Mouse (Mus musculus): ENCODE measurements around the gene Trip4. TPM values are rescaled to one million over a fixed set of nuclear protein-coding genes. Genes with fewer than 3 reads are reported as not detected.

Gene Trip4
- polyA plus RNA-seq, 1 experiment from 2014 or later = 31.0 TPM

DNA sequence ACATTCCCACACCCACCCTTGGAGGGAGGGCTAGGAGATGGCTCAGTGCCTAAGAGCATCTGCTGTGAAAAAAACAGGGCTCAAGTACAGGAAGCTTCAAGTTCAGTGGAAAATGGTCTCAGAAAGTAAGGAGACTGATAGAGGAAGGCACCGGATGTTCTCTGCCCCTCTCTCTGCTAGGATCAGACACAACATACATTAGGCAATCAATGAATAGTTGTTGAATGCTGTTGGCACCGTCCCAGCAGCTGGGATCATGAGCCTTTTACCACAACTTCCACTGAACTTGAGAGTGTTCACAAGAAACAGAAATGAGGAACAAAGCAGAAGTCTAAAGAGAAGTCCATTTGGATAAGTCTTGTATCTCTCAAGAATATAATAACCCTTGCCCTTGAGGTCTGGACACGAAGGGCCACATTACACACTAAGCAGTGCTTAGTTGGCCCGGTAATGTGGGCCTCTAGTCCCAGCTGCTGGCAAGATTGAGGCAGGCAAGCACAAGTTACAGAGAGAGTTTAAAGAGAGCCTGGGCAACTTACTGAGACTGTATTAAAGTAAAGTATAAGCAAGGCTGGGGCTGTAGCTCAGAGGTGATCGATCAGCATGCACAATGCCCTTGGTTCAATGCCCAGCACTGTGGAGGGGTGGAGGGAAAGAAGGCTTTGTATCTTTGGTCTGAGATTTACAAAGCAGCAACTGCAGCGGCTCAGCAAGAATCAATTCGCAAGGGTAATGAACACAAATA, 64.0 kb downstream of the Trip4 start:
- Histone ChIP-seq H3K9ac (replicated peaks; ENCODE audit: low read length) (no peak overlapping the region), H3K4me2 (replicated peaks; ENCODE audit: low read depth, low read length) (no peak overlapping the region), H3K4me1 (ENCODE audit: insufficient read depth, low read length) (peaks cover 28% of the 10 kb centered on the region), H3K27me3 (ENCODE audit: insufficient read depth, low read length) (no peaks in the 10 kb centered on the region), H3K27ac (ENCODE audit: low read length) (peak overlapping the region; percentile 59; the same call in 1 of the 2 replicates), H3K4me3 (ENCODE audit: low read length) (no peak overlapping the region), H3K36me3 (ENCODE audit: insufficient read depth, low read length) (peaks cover 8% of the 10 kb centered on the region; the same call in 1 of the 2 replicates), H3K9me3 (ENCODE audit: low read length) (no peaks in the 10 kb centered on the region)
- 55% methylated on average over 7 of the region's 7 CpGs for WGBS
- ATAC-seq (ENCODE audit: low FRiP score, low TSS enrichment) = no peak

DNA sequence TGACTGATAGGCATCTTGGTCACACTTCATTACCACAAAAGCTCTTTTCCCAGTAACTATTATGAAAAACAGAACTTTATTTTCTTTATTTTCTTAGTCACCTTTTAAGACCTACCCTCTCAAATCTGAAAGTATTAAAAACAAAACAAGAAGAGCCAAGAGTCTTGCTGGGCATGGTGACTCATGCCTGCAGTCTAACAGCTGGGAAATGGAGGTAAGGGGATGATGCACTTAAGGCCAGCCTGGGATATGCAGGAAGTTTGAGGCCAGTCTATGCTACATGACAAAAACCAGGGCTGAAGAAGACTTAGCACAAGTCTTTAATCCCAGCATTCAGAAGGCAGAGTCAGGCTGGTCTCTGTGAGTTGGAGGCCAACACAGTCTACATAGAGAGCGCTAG, 68.8 kb downstream of the Trip4 start:
- Histone ChIP-seq H3K27me3 (ENCODE audit: insufficient read depth, low read length) (no peaks in the 10 kb centered on the region), H3K4me2 (replicated peaks; ENCODE audit: low read depth, low read length) (no peak overlapping the region), H3K4me1 (ENCODE audit: insufficient read depth, low read length) (peaks cover 12% of the 10 kb centered on the region), H3K4me3 (ENCODE audit: low read length) (no peak overlapping the region), H3K9me3 (ENCODE audit: low read length) (no peaks in the 10 kb centered on the region), H3K36me3 (ENCODE audit: insufficient read depth, low read length) (peaks cover 15% of the 10 kb centered on the region), H3K27ac (ENCODE audit: low read length) (no peak overlapping the region), H3K9ac (replicated peaks; ENCODE audit: low read length) (no peak overlapping the region)
- ATAC-seq (ENCODE audit: low FRiP score, low TSS enrichment) = no peak
- WGBS = 93% methylated on average over 1 of the region's 1 CpGs

DNA sequence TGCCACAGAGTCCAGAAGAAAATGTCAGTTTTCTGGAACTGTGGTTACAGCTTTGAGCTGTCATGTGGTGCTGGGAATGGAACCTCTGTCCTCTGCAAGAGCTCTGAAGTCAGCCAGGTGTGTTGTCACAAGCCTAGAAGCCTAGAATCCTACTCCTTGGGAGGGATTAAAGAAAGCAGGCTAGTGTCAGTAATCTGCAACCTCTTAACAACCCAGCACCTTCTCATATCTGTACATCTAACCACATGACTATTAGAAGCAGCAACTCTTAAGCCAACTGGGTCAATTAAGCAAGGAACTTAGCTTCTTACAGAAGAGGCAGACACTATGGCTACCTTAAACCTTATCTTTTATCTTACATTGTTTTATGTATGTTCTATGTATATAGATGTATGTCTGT, 71.7 kb downstream of the Trip4 start:
- no peaks in the 10 kb centered on the region for H3K4me1 ChIP-seq (ENCODE audit: insufficient read depth, low read length)
- H3K4me3 ChIP-seq (ENCODE audit: low read length) = no peak overlapping the region
- no peak overlapping the region for H3K4me2 ChIP-seq (replicated peaks; ENCODE audit: low read depth, low read length)
- no peak overlapping the region for H3K27ac ChIP-seq (ENCODE audit: low read length)
- no peaks in the 10 kb centered on the region for H3K27me3 ChIP-seq (ENCODE audit: insufficient read depth, low read length)
- H3K9me3 ChIP-seq (ENCODE audit: low read length) = no peaks in the 10 kb centered on the region
- ATAC-seq (ENCODE audit: low FRiP score, low TSS enrichment) = no peak
- H3K9ac ChIP-seq (replicated peaks; ENCODE audit: low read length) = no peak overlapping the region
- H3K36me3 ChIP-seq (ENCODE audit: insufficient read depth, low read length) = peaks cover 15% of the 10 kb centered on the region

DNA sequence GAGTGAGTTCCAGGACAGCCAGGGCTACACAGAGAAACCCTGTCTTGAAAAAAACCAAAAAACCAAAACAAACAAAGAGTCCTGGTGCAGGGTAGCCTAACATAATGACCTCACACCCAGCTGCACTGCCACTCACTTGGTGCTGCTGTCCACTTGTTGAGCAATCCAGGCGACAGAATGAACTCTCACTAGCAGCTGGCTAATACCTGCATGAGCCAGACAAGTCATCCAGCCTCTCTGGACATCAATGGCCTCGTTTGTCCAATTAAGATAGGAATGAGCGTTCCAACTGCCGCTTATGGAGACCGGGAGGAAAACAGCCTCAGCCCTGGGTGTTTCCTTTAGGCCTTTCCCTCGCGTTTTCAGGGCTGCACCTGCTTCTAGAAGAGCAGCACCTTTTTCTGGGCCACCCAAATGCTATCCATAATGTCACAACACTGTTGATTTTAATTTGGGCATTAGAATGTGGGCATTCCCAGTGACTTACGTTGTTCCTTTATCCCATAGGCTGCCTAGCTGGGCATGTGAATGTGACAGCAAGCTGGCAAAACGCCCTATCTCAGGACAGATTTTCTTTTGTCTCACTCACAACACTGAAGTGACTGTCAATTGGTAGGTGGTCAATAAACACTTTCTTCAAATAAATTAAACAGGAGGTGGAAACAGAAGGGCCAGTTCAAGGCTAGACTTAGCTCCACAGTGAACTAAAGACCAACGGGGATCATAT, 73.8 kb downstream of the Trip4 start:
- H3K4me1 ChIP-seq (ENCODE audit: insufficient read depth, low read length) = 0 out of 2 replicates have a peak, but pooled peaks cover 4% of the 10 kb centered on the region
- no peak overlapping the region for H3K4me2 ChIP-seq (replicated peaks; ENCODE audit: low read depth, low read length)
- 83% methylated on average over 10 of the region's 10 CpGs for WGBS
- H3K9me3 ChIP-seq (ENCODE audit: low read length) = no peaks in the 10 kb centered on the region
- no peak overlapping the region for H3K9ac ChIP-seq (replicated peaks; ENCODE audit: low read length)
- no peak overlapping the region for H3K4me3 ChIP-seq (ENCODE audit: low read length)
- H3K27ac ChIP-seq (ENCODE audit: low read length) = no peak overlapping the region
- ATAC-seq (ENCODE audit: low FRiP score, low TSS enrichment) = no peak
- no peaks in the 10 kb centered on the region for H3K27me3 ChIP-seq (ENCODE audit: insufficient read depth, low read length)
- H3K36me3 ChIP-seq (ENCODE audit: insufficient read depth, low read length) = peaks cover 9% of the 10 kb centered on the region

DNA sequence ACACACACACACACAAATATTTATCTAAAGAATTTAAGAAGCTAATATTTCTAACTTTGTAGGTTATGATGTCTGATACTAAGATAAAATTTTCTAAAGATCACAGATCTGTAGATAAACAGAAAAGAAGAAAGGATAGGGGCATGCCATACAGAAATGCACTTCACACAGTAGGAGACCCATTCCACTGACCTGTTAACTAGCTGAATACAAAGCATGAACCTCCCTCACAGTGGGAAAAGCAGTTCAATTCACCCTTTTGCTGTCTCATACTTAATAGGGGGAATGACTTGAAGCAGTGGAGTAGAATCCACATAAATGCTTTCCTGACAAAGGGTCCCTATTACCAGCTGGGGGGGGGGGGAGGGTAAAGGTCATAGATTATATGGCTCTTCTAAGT, 75.0 kb downstream of the Trip4 start:
- peaks cover 11% of the 10 kb centered on the region for H3K4me1 ChIP-seq (ENCODE audit: insufficient read depth, low read length)
- ATAC-seq (ENCODE audit: low FRiP score, low TSS enrichment) = no peak
- peaks cover 8% of the 10 kb centered on the region for H3K36me3 ChIP-seq (ENCODE audit: insufficient read depth, low read length)
- no peak overlapping the region for H3K4me3 ChIP-seq (ENCODE audit: low read length)
- H3K4me2 ChIP-seq (replicated peaks; ENCODE audit: low read depth, low read length) = no peak overlapping the region
- H3K9me3 ChIP-seq (ENCODE audit: low read length) = no peaks in the 10 kb centered on the region
- H3K27ac ChIP-seq (ENCODE audit: low read length) = no peak overlapping the region
- H3K9ac ChIP-seq (replicated peaks; ENCODE audit: low read length) = no peak overlapping the region
- H3K27me3 ChIP-seq (ENCODE audit: insufficient read depth, low read length) = no peaks in the 10 kb centered on the region

DNA sequence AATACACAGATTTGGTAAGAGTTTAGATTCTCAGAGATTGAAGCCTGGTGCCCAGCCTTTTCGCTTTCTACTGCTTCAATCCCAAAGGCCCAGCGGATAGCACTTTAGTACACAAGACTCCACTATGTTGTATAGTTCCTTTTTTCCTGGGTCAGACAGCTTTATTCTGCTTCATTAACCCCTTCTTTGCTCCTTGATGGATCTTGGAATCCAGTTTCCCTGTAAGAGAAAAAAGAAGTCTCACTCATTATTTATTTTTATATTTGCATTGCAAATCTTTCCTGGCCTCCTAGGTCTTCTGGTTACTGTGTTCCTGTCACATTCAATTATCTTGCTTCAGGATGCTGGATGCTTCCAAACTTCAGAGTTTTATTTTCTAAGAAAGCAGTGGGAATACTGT, 75.4 kb downstream of the Trip4 start:
- ATAC-seq (ENCODE audit: low FRiP score, low TSS enrichment) = no peak
- Histone ChIP-seq H3K27ac (ENCODE audit: low read length) (no peak overlapping the region), H3K9ac (replicated peaks; ENCODE audit: low read length) (no peak overlapping the region), H3K4me2 (replicated peaks; ENCODE audit: low read depth, low read length) (no peak overlapping the region), H3K4me3 (ENCODE audit: low read length) (no peak overlapping the region), H3K4me1 (ENCODE audit: insufficient read depth, low read length) (peaks cover 15% of the 10 kb centered on the region), H3K36me3 (ENCODE audit: insufficient read depth, low read length) (peaks cover 4% of the 10 kb centered on the region), H3K9me3 (ENCODE audit: low read length) (no peaks in the 10 kb centered on the region), H3K27me3 (ENCODE audit: insufficient read depth, low read length) (no peaks in the 10 kb centered on the region)
- WGBS = 81% methylated on average over 2 of the region's 2 CpGs

DNA sequence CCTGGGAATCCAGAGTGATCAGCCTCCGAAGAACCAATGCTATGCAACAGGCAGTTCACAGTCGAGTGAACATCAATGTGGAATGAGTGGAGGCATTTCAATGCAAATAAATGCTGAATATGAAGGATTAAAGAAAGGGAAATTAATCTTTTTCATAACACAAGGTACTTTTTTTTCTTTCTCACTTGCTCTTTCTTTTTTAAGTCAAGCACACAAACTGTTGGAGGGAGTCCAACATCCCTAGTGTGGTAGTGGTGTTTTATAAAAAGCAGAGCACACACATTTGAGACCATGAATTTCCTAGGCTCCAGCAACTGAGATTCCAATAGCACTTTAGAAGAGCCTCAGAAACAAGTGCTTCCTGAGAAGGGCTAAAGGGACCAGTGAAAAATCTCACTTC, 76.6 kb downstream of the Trip4 start:
- H3K36me3 ChIP-seq (ENCODE audit: insufficient read depth, low read length) = no peaks in the 10 kb centered on the region
- no peak overlapping the region for H3K4me2 ChIP-seq (replicated peaks; ENCODE audit: low read depth, low read length)
- no peak overlapping the region for H3K4me3 ChIP-seq (ENCODE audit: low read length)
- 70% methylated on average over 2 of the region's 2 CpGs for WGBS
- ATAC-seq (ENCODE audit: low FRiP score, low TSS enrichment) = no peak
- 0 out of 2 replicates have a peak overlapping the region, but pooled peaks have one; percentile 58 for H3K27ac ChIP-seq (ENCODE audit: low read length)
- peaks cover 18% of the 10 kb centered on the region for H3K4me1 ChIP-seq (ENCODE audit: insufficient read depth, low read length)
- no peaks in the 10 kb centered on the region for H3K9me3 ChIP-seq (ENCODE audit: low read length)
- H3K27me3 ChIP-seq (ENCODE audit: insufficient read depth, low read length) = no peaks in the 10 kb centered on the region
- H3K9ac ChIP-seq (replicated peaks; ENCODE audit: low read length) = no peak overlapping the region

DNA sequence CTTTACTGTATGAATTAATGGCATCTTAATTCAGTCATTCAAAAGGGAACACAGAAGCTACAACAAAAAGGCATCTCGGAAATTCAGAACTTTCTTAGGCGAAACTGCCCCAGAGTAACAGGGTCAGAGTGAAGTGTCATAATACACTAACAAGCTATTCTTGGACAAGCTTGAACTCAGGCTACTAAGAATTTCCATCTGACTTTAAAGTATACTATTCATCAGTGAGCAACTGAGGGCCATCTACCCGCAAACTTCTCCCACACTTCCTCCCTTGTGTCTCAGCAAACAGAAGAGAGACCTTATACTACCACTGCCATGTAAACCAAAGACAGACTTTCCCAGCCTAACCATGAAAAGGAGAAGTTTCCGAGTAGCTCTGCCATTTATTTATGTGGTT, 77.4 kb downstream of the Trip4 start:
- 69% methylated on average over 4 of the region's 4 CpGs for WGBS
- Histone ChIP-seq H3K4me3 (ENCODE audit: low read length) (no peak overlapping the region), H3K4me2 (replicated peaks; ENCODE audit: low read depth, low read length) (no peak overlapping the region), H3K9me3 (ENCODE audit: low read length) (no peaks in the 10 kb centered on the region), H3K4me1 (ENCODE audit: insufficient read depth, low read length) (peaks cover 22% of the 10 kb centered on the region), H3K36me3 (ENCODE audit: insufficient read depth, low read length) (no peaks in the 10 kb centered on the region), H3K27me3 (ENCODE audit: insufficient read depth, low read length) (no peaks in the 10 kb centered on the region), H3K9ac (replicated peaks; ENCODE audit: low read length) (no peak overlapping the region), H3K27ac (ENCODE audit: low read length) (0 out of 2 replicates have a peak overlapping the region, but pooled peaks have one; percentile 38)
- ATAC-seq (ENCODE audit: low FRiP score, low TSS enrichment) = no peak

DNA sequence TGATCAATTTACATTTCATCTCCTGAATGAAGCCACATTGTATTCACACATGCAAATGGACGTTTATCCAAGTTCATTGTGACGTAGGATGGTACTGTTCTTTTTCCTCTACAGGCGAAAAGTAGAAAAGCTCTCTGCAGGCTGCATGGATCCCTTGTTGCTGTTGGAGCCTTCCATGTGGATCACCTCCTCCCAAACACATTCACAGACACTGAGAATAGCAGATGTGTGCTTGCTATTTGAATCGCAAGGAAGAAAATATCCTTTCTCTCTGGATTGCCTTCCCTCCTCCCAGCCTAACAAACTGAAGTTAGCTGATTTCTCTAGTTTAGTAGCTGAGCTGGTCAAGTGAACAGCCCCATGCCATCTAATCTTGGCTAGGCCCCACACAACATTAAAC, 78.3 kb downstream of the Trip4 start:
- ATAC-seq (ENCODE audit: low FRiP score, low TSS enrichment) = no peak
- Histone ChIP-seq H3K9ac (replicated peaks; ENCODE audit: low read length) (no peak overlapping the region), H3K4me3 (ENCODE audit: low read length) (no peak overlapping the region), H3K4me2 (replicated peaks; ENCODE audit: low read depth, low read length) (no peak overlapping the region), H3K27me3 (ENCODE audit: insufficient read depth, low read length) (no peaks in the 10 kb centered on the region), H3K27ac (ENCODE audit: low read length) (no peak overlapping the region), H3K9me3 (ENCODE audit: low read length) (no peaks in the 10 kb centered on the region), H3K36me3 (ENCODE audit: insufficient read depth, low read length) (no peaks in the 10 kb centered on the region), H3K4me1 (ENCODE audit: insufficient read depth, low read length) (peaks cover 29% of the 10 kb centered on the region)
- 85% methylated on average over 4 of the region's 4 CpGs for WGBS

DNA sequence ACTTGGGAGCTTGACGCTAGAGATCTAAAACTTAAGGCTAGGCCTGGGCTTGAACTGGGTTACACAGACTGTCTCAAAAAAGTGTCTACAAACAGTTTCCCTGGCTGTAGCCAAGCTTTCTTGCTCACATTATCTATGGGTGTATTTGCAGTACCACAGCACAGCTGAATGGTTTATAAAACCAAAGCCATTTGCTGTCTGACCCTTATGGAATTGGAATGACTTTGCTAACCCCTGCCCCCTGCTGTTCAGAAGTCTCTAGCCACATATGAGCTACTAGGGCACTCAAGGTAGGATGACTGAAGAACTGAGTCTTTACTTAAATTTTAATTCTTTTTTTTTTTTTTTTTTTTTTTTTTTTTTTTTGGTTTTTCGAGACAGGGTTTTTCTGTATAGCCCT, 79.2 kb downstream of the Trip4 start:
- Histone ChIP-seq H3K36me3 (ENCODE audit: insufficient read depth, low read length) (no peaks in the 10 kb centered on the region), H3K9me3 (ENCODE audit: low read length) (no peaks in the 10 kb centered on the region), H3K4me3 (ENCODE audit: low read length) (no peak overlapping the region), H3K9ac (replicated peaks; ENCODE audit: low read length) (no peak overlapping the region), H3K4me1 (ENCODE audit: insufficient read depth, low read length) (peaks cover 34% of the 10 kb centered on the region), H3K27ac (ENCODE audit: low read length) (no peak overlapping the region), H3K27me3 (ENCODE audit: insufficient read depth, low read length) (no peaks in the 10 kb centered on the region), H3K4me2 (replicated peaks; ENCODE audit: low read depth, low read length) (no peak overlapping the region)
- no peak for ATAC-seq (ENCODE audit: low FRiP score, low TSS enrichment)
- WGBS = 97% methylated on average over 1 of the region's 2 CpGs
